Mouse (Mus musculus) forebrain, postnatal 0 days (tissue): ENCODE measurements around the gene Zmynd19. TPM values are rescaled to one million over a fixed set of nuclear protein-coding genes. Genes with fewer than 3 reads are reported as not detected.

Experiments used
- ATAC-seq: fragments of 200-750 bp; cut with Nextera tagmentation; 2 replicates; pipeline ENCODE4 v1.8.0; 2017; ENCODE audit warnings: mild to moderate bottlenecking, moderate library complexity
- DNase-seq: peaks from one replicate; pipeline ENCODE4 v3.0.0-alpha.2; 2015
- H3K27ac ChIP-seq: fragments of 300-500 bp; sonication (generic); 2 replicates; pipeline ENCODE4 v1.5.1; 2014; ENCODE audit warnings: low read depth, mild to moderate bottlenecking, antibody characterized with exemption, low read length, moderate library complexity, mixed read lengths
- H3K27me3 ChIP-seq: fragments of 300-500 bp; sonication (generic); 2 replicates; pipeline ENCODE4 v1.6.1; 2014; ENCODE audit warnings: mild to moderate bottlenecking, low read length, mixed read lengths; ENCODE audit not compliant: insufficient read depth
- H3K36me3 ChIP-seq: fragments of 300-500 bp; sonication (generic); 2 replicates; pipeline ENCODE4 v1.6.1; 2014; ENCODE audit warnings: mild to moderate bottlenecking, moderate library complexity; ENCODE audit not compliant: insufficient read depth
- H3K4me1 ChIP-seq: fragments of 300-500 bp; sonication (generic); 2 replicates; pipeline ENCODE4 v1.6.1; 2014; ENCODE audit warnings: antibody characterized with exemption; ENCODE audit not compliant: insufficient read depth
- H3K4me2 ChIP-seq: fragments of 300-500 bp; sonication (generic); 2 replicates; pipeline ENCODE4 v1.6.1; 2014; ENCODE audit warnings: low read depth, mild to moderate bottlenecking, moderate library complexity
- H3K4me3 ChIP-seq: fragments of 300-500 bp; sonication (generic); 2 replicates; pipeline ENCODE4 v1.5.1; 2014; ENCODE audit warnings: low read depth, low read length, mixed read lengths
- H3K9ac ChIP-seq: fragments of 300-500 bp; sonication (generic); 2 replicates; pipeline ENCODE4 v1.6.1; 2014; ENCODE audit warnings: mild to moderate bottlenecking
- H3K9me3 ChIP-seq: fragments of 300-500 bp; sonication (generic); 2 replicates; pipeline ENCODE4 v1.6.1; 2016; ENCODE audit warnings: low read length
- CTCF ChIP-seq: sonication (generic); IDR thresholded peaks from 2 replicates; pipeline ENCODE4 v1.5.1; 2016; ENCODE audit warnings: antibody characterized with exemption, control low read depth, low read depth
- WGBS: fragments of 180-500 bp; shearing (Covaris S2); extraction: QIAGEN DNeasy Blood & Tissue Kit; methylation state at CpG from one replicate; pipeline ENCODE4 v1.1.7; 2014; 5-methylcytosine and 5-hydroxymethylcytosine counted together
- polyA plus RNA-seq: library from polyadenylated mRNA; unstranded; fragments of >200 nt; fragmentation: Nextera tagmentation; extraction: Ambion mirVana; gene quantifications from 2 replicates; pipeline ENCODE4 v1.2.1, GENCODE M21; 2015
- total RNA-seq: library from RNA; depleted of rRNA; stranded (reverse); fragments of >200 nt; gene quantifications from 2 replicates; pipeline ENCODE4 v1.2.3, GENCODE M21; 2014

The Zmynd19 gene
- total and polyA plus RNA-seq, 2 experiments from 2014 or later = 21.9 to 34.9 TPM

DNA sequence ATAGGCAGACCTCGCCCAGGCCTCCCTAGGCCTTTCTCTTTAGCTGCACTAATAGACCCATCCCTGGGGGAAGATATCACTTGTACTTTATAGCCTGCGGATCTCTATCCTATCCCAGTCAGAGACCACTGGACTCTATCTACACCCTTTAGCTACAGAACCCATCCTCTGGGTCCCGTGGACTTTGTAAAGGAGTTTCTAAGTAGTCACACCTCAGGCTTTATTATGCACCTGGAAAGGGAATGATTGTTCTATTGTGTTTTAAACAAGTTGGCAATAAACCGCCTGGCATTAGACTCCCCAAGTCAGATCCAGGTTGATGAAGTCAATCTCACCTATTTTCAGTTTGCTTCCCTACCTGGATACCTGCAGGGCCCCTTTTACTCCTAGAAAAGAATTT is 37.4 kb upstream of the Zmynd19 start:
- no peaks in the 10 kb centered on the region for H3K9me3 ChIP-seq

GRCm38 (mm10) chr2:24912589-24912988 is 37.0 kb upstream of the Zmynd19 start:
- Histone ChIP-seq H3K9ac (no peak overlapping the region), H3K4me3 (no peak overlapping the region), H3K4me1 (peaks cover 4% of the 10 kb centered on the region), H3K4me2 (no peak overlapping the region), H3K27ac (no peak overlapping the region), H3K27me3 (no peaks in the 10 kb centered on the region), H3K9me3 (no peaks in the 10 kb centered on the region), H3K36me3 (0 out of 2 replicates have a peak, but pooled peaks cover 4% of the 10 kb centered on the region)
- TF ChIP-seq CTCF = no peak
- DNase-seq = no peak
- no peak for ATAC-seq

More for the DNA sequence above, 37.4 kb upstream of the Zmynd19 start:
- no peak overlapping the region for H3K9ac ChIP-seq
- H3K27ac ChIP-seq = no peak overlapping the region
- H3K36me3 ChIP-seq = 0 out of 2 replicates have a peak, but pooled peaks cover 4% of the 10 kb centered on the region
- H3K4me3 ChIP-seq = no peak overlapping the region
- no peak overlapping the region for H3K4me2 ChIP-seq
- 0 out of 2 replicates have a peak, but pooled peaks cover under 1% of the 10 kb centered on the region for H3K4me1 ChIP-seq
- DNase-seq (no peak), ATAC-seq (no peak)
- H3K27me3 ChIP-seq = no peaks in the 10 kb centered on the region
- WGBS = 90% methylated on average over 4 of the region's 4 CpGs
- TF ChIP-seq CTCF = no peak

- H3K9me3 ChIP-seq = no peaks in the 10 kb centered on the region
- H3K4me1 ChIP-seq = peaks cover 11% of the 10 kb centered on the region
- no peaks in the 10 kb centered on the region for H3K27me3 ChIP-seq
- ATAC-seq (no peak), DNase-seq (no peak)
- H3K4me3 ChIP-seq = no peak overlapping the region
- H3K36me3 ChIP-seq = 0 out of 2 replicates have a peak, but pooled peaks cover 4% of the 10 kb centered on the region
- no peak overlapping the region for H3K9ac ChIP-seq
- 81% methylated on average over 3 of the region's 3 CpGs for WGBS
- H3K27ac ChIP-seq = no peak overlapping the region
- H3K4me2 ChIP-seq = no peak overlapping the region
- TF ChIP-seq CTCF = no peak
Observed at GRCm38 (mm10) chr2:24914762-24915161, 34.8 kb upstream of the Zmynd19 start.

DNA sequence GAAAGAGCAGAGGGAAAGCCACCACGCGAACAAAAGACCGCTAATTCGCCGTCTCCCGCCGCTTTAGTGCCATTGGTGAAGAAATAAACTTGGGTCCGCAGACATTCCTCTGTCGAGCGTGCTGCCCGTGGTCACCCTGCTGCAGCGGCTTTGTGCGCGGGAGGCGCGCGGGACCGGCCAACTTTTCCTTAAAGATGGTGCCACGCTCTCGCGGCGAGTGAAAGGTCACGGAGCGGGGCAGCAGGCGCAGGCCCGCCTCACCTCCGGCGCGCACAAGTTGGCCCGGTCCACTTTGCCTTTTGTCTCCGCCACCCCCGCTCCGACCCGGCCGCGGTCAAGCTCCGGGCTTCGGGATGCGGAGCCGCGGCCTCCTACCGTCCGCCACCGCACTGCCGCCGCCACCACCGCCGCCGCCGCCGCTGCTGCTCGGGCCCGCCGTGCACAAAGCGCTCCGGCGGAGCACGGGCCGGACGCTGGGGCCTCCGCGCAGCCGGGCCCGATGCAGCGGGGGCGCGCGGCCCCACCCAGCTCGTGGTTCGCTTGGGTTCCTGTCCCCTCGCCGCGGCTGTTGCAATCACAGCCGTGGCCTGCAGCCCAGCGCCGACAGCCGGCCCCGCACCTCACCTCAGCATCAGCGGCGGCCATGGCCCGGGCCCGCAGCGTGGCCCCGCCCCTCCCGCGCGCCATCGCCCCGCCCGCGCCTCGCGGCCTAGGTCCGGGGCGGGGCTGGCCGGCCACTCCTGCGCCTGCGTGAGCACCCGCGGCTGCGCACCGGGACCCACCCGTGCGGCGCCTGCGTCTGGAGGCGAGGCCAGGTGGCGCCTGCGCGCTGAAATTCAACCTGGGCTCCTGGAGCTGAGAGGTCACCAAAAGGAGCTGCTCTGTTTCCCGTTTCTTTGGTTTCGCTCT is 30.4 kb upstream of the Zmynd19 start, which contains the start of gene Ehmt1:
TSS of gene Ehmt1 (minus strand) at position 685 of the 909 bp plus-strand sequence.
- Histone ChIP-seq H3K9ac (peak within 1 kb of the TSS; percentile 96), H3K27ac (peak within 1 kb of the TSS; percentile 96), H3K4me1 (peaks cover 13% of the 10 kb centered on the region), H3K4me2 (peak within 1 kb of the TSS; percentile 68), H3K27me3 (no peaks in the 10 kb centered on the region), H3K9me3 (no peaks in the 10 kb centered on the region), H3K4me3 (peak within 1 kb of the TSS; percentile 98), H3K36me3 (no peaks in the 10 kb centered on the region)
- TF ChIP-seq CTCF = 0 out of 2 replicates have a peak, but pooled peaks have one; percentile 17
- peak; percentile 98 for ATAC-seq
- under 1% methylated on average over 91 of the region's 112 CpGs for whole genome bisulfite sequencing
- peak; percentile 97 for DNase-seq

DNA sequence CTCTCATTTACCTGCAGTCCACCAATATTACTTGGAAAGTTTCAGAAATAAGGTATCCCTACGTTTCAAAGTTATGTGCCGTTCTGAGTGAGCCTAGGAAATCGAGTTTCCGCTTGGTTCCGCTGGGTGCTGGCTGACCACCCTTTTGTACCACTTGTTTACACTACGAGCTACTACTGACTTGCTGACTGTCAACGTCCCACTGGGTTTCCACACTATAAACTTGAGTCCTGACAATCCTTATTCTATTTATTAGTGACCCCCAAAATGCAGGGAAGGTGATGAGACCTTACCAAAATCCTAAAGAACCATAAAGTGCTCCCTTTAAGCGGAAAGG is 29.8 kb upstream of the Zmynd19 start:
- Histone ChIP-seq H3K27me3 (no peaks in the 10 kb centered on the region), H3K4me2 (peak overlapping the region; percentile 68), H3K27ac (peak overlapping the region; percentile 96), H3K36me3 (no peaks in the 10 kb centered on the region), H3K4me3 (peak overlapping the region; percentile 98), H3K4me1 (peaks cover 13% of the 10 kb centered on the region), H3K9ac (peak overlapping the region; percentile 96), H3K9me3 (no peaks in the 10 kb centered on the region)
- DNase-seq = no peak
- TF ChIP-seq CTCF = no peak
- ATAC-seq = peak; percentile 36
- WGBS = 10% methylated on average over 8 of the region's 8 CpGs

DNA sequence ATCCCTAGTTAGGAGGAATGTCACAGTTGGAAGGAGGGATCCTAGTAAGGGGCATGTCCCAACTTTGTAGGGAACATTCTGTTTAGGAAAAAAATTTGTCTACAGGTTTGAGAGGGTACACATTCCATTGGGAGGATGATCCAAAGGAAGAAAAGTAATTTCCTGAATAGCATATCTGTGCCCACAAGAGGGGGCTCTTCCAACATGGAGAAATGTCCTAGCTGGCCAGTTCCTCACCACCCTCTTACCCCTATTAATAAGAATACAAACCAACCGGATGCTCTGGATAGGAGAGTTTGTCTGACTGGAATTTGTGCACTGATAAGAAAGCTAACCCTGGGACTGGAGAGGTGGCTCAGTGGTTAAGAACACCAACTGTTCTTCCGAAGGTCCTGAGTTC is 26.0 kb upstream of the Zmynd19 start:
- 55% methylated on average over 2 of the region's 2 CpGs for WGBS
- H3K9ac ChIP-seq = no peak overlapping the region
- ATAC-seq (no peak), DNase-seq (no peak)
- peaks cover 6% of the 10 kb centered on the region; the same call in 1 of the 2 replicates for H3K36me3 ChIP-seq
- no peak overlapping the region for H3K4me2 ChIP-seq
- H3K4me3 ChIP-seq = no peak overlapping the region
- no peak overlapping the region for H3K27ac ChIP-seq
- no peaks in the 10 kb centered on the region for H3K9me3 ChIP-seq
- H3K4me1 ChIP-seq = 0 out of 2 replicates have a peak, but pooled peaks cover 2% of the 10 kb centered on the region
- TF ChIP-seq CTCF = peak; percentile 55
- H3K27me3 ChIP-seq = no peaks in the 10 kb centered on the region

GRCm38 (mm10) chr2:24925284-24925683 is 24.3 kb upstream of the Zmynd19 start:
- Histone ChIP-seq H3K4me1 (no peaks in the 10 kb centered on the region), H3K4me2 (no peak overlapping the region), H3K27me3 (no peaks in the 10 kb centered on the region), H3K36me3 (peaks cover 6% of the 10 kb centered on the region; the same call in 1 of the 2 replicates), H3K9ac (no peak overlapping the region), H3K9me3 (no peaks in the 10 kb centered on the region), H3K4me3 (no peak overlapping the region), H3K27ac (no peak overlapping the region)
- no peak for TF ChIP-seq CTCF
- WGBS = 90% methylated on average over 8 of the region's 8 CpGs
- DNase-seq = no peak
- ATAC-seq = no peak
